In genomic region chr8:119459724-119460123, GRCm38 (mm10) we compare ENCODE assay signal across 11 mouse cellular contexts. TPM values are rescaled to one million over a fixed set of nuclear protein-coding genes. Genes with fewer than 3 reads are reported as not detected.
A peak's percentile ranks its signal among the peaks of the same experiment; 100 is the strongest.
DNase-seq lines count a peak whose midpoint lies in the region; ATAC-seq and TF ChIP-seq lines count a peak whose summit lies in the region.
"Had no signal": no experiment of that assay in that cellular context is flagged by ENCODE, and none has a peak within 500 bp of the region (broad histone marks: within the 10 kb centered on the region; RNA-seq: fewer than 3 reads in every experiment).

No protein-coding gene starts in this region.

- H3K9ac ChIP-seq in kidney, postnatal 0 days (ENCODE audit: low read depth, low read length): no peak overlapping the region
- H3K9ac ChIP-seq in embryonic facial prominence, embryonic 14.5 days (ENCODE audit: low read depth, low read length): no peak overlapping the region
- H3K9ac ChIP-seq in heart, embryonic 16.5 days (ENCODE audit: low read length): no peak overlapping the region
- no peak overlapping the region for H3K9ac ChIP-seq in midbrain, embryonic 14.5 days (replicated peaks; ENCODE audit: low read length)
- H3K9ac ChIP-seq in kidney, embryonic 14.5 days (ENCODE audit: low read depth, low read length): no peak overlapping the region
- H3K9ac ChIP-seq: embryonic facial prominence, embryonic 15.5 days; lung, embryonic 15.5 days; neural tube, embryonic 12.5 days had no signal

- no peak for ATAC-seq in kidney, postnatal 0 days (replicated peaks; ENCODE audit: low FRiP score, low read depth)
- ATAC-seq in embryonic facial prominence, embryonic 14.5 days (ENCODE audit: low read depth): peak; percentile 12; the same call in 1 of the 2 replicates
- ATAC-seq in heart, embryonic 16.5 days (replicated peaks; ENCODE audit: extremely low read depth, insufficient read depth, low FRiP score): no peak
- ATAC-seq in midbrain, embryonic 14.5 days (ENCODE audit: low FRiP score, low TSS enrichment): no peak; the same call in 1 of the 2 replicates
- ATAC-seq in kidney, embryonic 14.5 days (ENCODE audit: low FRiP score, low TSS enrichment): no peak

- no peak for TF ChIP-seq CTCF in kidney, postnatal 0 days (IDR thresholded peaks at IDR 0.05; ENCODE audit: low read depth)

- no peaks in the 10 kb centered on the region; the same call in 1 of the 2 replicates for H3K27me3 ChIP-seq in kidney, postnatal 0 days (ENCODE audit: insufficient read depth, low read length)
- H3K27me3 ChIP-seq in embryonic facial prominence, embryonic 14.5 days (replicated peaks; ENCODE audit: control insufficient read depth, insufficient read depth, low read length): 0 out of 2 replicates have a peak, but pooled peaks cover 5% of the 10 kb centered on the region
- no peaks in the 10 kb centered on the region for H3K27me3 ChIP-seq in heart, embryonic 16.5 days (ENCODE audit: control insufficient read depth, insufficient read depth, low read length)
- H3K27me3 ChIP-seq in midbrain, embryonic 14.5 days (ENCODE audit: control insufficient read depth, insufficient read depth, low read length): 0 out of 2 replicates have a peak, but pooled peaks cover 7% of the 10 kb centered on the region
- H3K27me3 ChIP-seq in kidney, embryonic 14.5 days (ENCODE audit: control insufficient read depth, insufficient read depth, low read length): peaks cover 2% of the 10 kb centered on the region; the same call in 1 of the 2 replicates
- H3K27me3 ChIP-seq: neural tube, embryonic 12.5 days had no signal

- DNase-seq in kidney, postnatal 0 days (ENCODE audit: low spot score): peak; percentile 50
- DNase-seq in kidney, postnatal 10 days: no peak
- DNase-seq in embryonic facial prominence, embryonic 14.5 days (ENCODE audit: low spot score): peak; percentile 44
- DNase-seq in midbrain, embryonic 14.5 days: peak; percentile 78
- no peak for DNase-seq in right cerebral cortex, postnatal 4 days
- DNase-seq: layer of hippocampus, postnatal 36 days had no signal

- H3K4me3 ChIP-seq in kidney, postnatal 0 days (replicated peaks; ENCODE audit: low read depth, low read length): no peak overlapping the region
- no peak overlapping the region for H3K4me3 ChIP-seq in embryonic facial prominence, embryonic 14.5 days (ENCODE audit: low read depth, low read length)
- H3K4me3 ChIP-seq in heart, embryonic 16.5 days (ENCODE audit: low read length): no peak overlapping the region
- no peak overlapping the region for H3K4me3 ChIP-seq in midbrain, embryonic 14.5 days (replicated peaks; ENCODE audit: low read depth, low read length)
- no peak overlapping the region for H3K4me3 ChIP-seq in kidney, embryonic 14.5 days (ENCODE audit: low read length)
- H3K4me3 ChIP-seq: embryonic facial prominence, embryonic 15.5 days; lung, embryonic 15.5 days; neural tube, embryonic 12.5 days had no signal

- WGBS in kidney, postnatal 0 days: 24% methylated on average over 16 of the region's 16 CpGs
- WGBS in embryonic facial prominence, embryonic 14.5 days: 56% methylated on average over 16 of the region's 16 CpGs
- 24% methylated on average over 16 of the region's 16 CpGs for WGBS in heart, embryonic 16.5 days
- WGBS in midbrain, embryonic 14.5 days: 15% methylated on average over 16 of the region's 16 CpGs
- WGBS in kidney, embryonic 14.5 days: 37% methylated on average over 16 of the region's 16 CpGs

- H3K9me3 ChIP-seq in kidney, postnatal 0 days (replicated peaks; ENCODE audit: low read length): no peaks in the 10 kb centered on the region
- H3K9me3 ChIP-seq in embryonic facial prominence, embryonic 14.5 days (ENCODE audit: control insufficient read depth, low read length): no peaks in the 10 kb centered on the region
- no peaks in the 10 kb centered on the region for H3K9me3 ChIP-seq in heart, embryonic 16.5 days (replicated peaks; ENCODE audit: control insufficient read depth, low read length)
- H3K9me3 ChIP-seq in midbrain, embryonic 14.5 days (ENCODE audit: control insufficient read depth, low read length): no peaks in the 10 kb centered on the region
- H3K9me3 ChIP-seq in kidney, embryonic 14.5 days (ENCODE audit: control insufficient read depth, low read length): no peaks in the 10 kb centered on the region
- H3K9me3 ChIP-seq: embryonic facial prominence, embryonic 15.5 days; lung, embryonic 15.5 days; neural tube, embryonic 12.5 days had no signal

- no peaks in the 10 kb centered on the region; the same call in none of the 2 replicates for H3K4me1 ChIP-seq in kidney, postnatal 0 days (replicated peaks; ENCODE audit: insufficient read depth, low read length)
- H3K4me1 ChIP-seq in embryonic facial prominence, embryonic 14.5 days (ENCODE audit: control insufficient read depth, insufficient read depth, low read length): no peaks in the 10 kb centered on the region
- peaks cover 18% of the 10 kb centered on the region for H3K4me1 ChIP-seq in heart, embryonic 16.5 days (ENCODE audit: control insufficient read depth, insufficient read depth, low read length)
- H3K4me1 ChIP-seq in midbrain, embryonic 14.5 days (ENCODE audit: control insufficient read depth, insufficient read depth, low read length): peaks cover 18% of the 10 kb centered on the region
- H3K4me1 ChIP-seq in kidney, embryonic 14.5 days (ENCODE audit: control insufficient read depth, insufficient read depth, low read length): peaks cover 10% of the 10 kb centered on the region; the same call in 1 of the 2 replicates

- H3K4me2 ChIP-seq in kidney, postnatal 0 days (ENCODE audit: low read length): no peak overlapping the region
- no peak overlapping the region for H3K4me2 ChIP-seq in embryonic facial prominence, embryonic 14.5 days (ENCODE audit: low read depth, low read length)
- H3K4me2 ChIP-seq in heart, embryonic 16.5 days (ENCODE audit: low read depth, low read length): peak overlapping the region; percentile 50
- no peak overlapping the region for H3K4me2 ChIP-seq in midbrain, embryonic 14.5 days (ENCODE audit: low read length)
- no peak overlapping the region for H3K4me2 ChIP-seq in kidney, embryonic 14.5 days (replicated peaks; ENCODE audit: low read depth, low read length)
- H3K4me2 ChIP-seq: embryonic facial prominence, embryonic 15.5 days; lung, embryonic 15.5 days; neural tube, embryonic 12.5 days had no signal

- no peaks in the 10 kb centered on the region for H3K36me3 ChIP-seq in kidney, postnatal 0 days (ENCODE audit: insufficient read depth, low read length)
- no peaks in the 10 kb centered on the region for H3K36me3 ChIP-seq in embryonic facial prominence, embryonic 14.5 days (ENCODE audit: control insufficient read depth, insufficient read depth, low read length)
- no peaks in the 10 kb centered on the region for H3K36me3 ChIP-seq in heart, embryonic 16.5 days (ENCODE audit: control insufficient read depth, insufficient read depth)
- no peaks in the 10 kb centered on the region for H3K36me3 ChIP-seq in midbrain, embryonic 14.5 days (ENCODE audit: control insufficient read depth, insufficient read depth, low read length)
- no peaks in the 10 kb centered on the region for H3K36me3 ChIP-seq in kidney, embryonic 14.5 days (ENCODE audit: control insufficient read depth, insufficient read depth, low read length)
- H3K36me3 ChIP-seq: embryonic facial prominence, embryonic 15.5 days; lung, embryonic 15.5 days; neural tube, embryonic 12.5 days had no signal

- H3K27ac ChIP-seq in kidney, postnatal 0 days: no peak overlapping the region
- H3K27ac ChIP-seq in embryonic facial prominence, embryonic 14.5 days (replicated peaks; ENCODE audit: low read depth, low read length): no peak overlapping the region
- no peak overlapping the region for H3K27ac ChIP-seq in heart, embryonic 16.5 days (ENCODE audit: low read length)
- peak overlapping the region; percentile 61 for H3K27ac ChIP-seq in midbrain, embryonic 14.5 days (replicated peaks; ENCODE audit: low read depth, low read length)
- no peak overlapping the region for H3K27ac ChIP-seq in kidney, embryonic 14.5 days (ENCODE audit: low read depth, low read length)
- H3K27ac ChIP-seq: embryonic facial prominence, embryonic 15.5 days; lung, embryonic 15.5 days; neural tube, embryonic 12.5 days had no signal

RNA-seq across cellular contexts. Expression of gene Necab2, which starts 13.2 kb away (rescaled TPM):
- polyA plus RNA-seq in kidney, postnatal 0 days (2015; fragmentation: Nextera tagmentation; extraction: Ambion mirVana): 0.61 and 0.79 TPM in 2 replicates
- polyA plus RNA-seq in embryonic facial prominence, embryonic 14.5 days (2014; fragmentation: Nextera tagmentation; extraction: Ambion mirVana): 3.2 and 3.7 TPM in 2 replicates
- polyA plus RNA-seq in heart, embryonic 16.5 days (2015; fragmentation: Nextera tagmentation; extraction: Ambion mirVana): 0.12 and 0.21 TPM in 2 replicates
- 45.7 and 56.4 TPM in 2 replicates for polyA plus RNA-seq in midbrain, embryonic 14.5 days (2014; fragmentation: Nextera tagmentation; extraction: Ambion mirVana)
- 4.6 and 5.0 TPM in 2 replicates for polyA plus RNA-seq in kidney, embryonic 14.5 days (2014; fragmentation: Nextera tagmentation; extraction: Ambion mirVana)

RNA-seq across cellular contexts. Expression of gene Osgin1, which starts 25.8 kb away (rescaled TPM):
- polyA plus RNA-seq in kidney, postnatal 0 days (2015; fragmentation: Nextera tagmentation; extraction: Ambion mirVana): 4.1 and 4.4 TPM in 2 replicates
- 1.7 and 2.1 TPM in 2 replicates for polyA plus RNA-seq in embryonic facial prominence, embryonic 14.5 days (2014; fragmentation: Nextera tagmentation; extraction: Ambion mirVana)
- polyA plus RNA-seq in heart, embryonic 16.5 days (2015; fragmentation: Nextera tagmentation; extraction: Ambion mirVana): 0.74 and 0.85 TPM in 2 replicates
- polyA plus RNA-seq in midbrain, embryonic 14.5 days (2014; fragmentation: Nextera tagmentation; extraction: Ambion mirVana): 0.26 TPM in 1 of 2 replicates, not detected in the other
- polyA plus RNA-seq in kidney, embryonic 14.5 days (2014; fragmentation: Nextera tagmentation; extraction: Ambion mirVana): 0.71 and 1.2 TPM in 2 replicates

RNA-seq across cellular contexts. Expression of gene Slc38a8, which starts 41.8 kb away (rescaled TPM):
- polyA plus RNA-seq in kidney, postnatal 0 days (2015; fragmentation: Nextera tagmentation; extraction: Ambion mirVana): 0.06 TPM in 1 of 2 replicates, not detected in the other
- 0.17 TPM in 1 of 2 replicates, not detected in the other for polyA plus RNA-seq in embryonic facial prominence, embryonic 14.5 days (2014; fragmentation: Nextera tagmentation; extraction: Ambion mirVana)
- not detected in 2 replicates for polyA plus RNA-seq in heart, embryonic 16.5 days (2015; fragmentation: Nextera tagmentation; extraction: Ambion mirVana)
- not detected in 2 replicates for polyA plus RNA-seq in midbrain, embryonic 14.5 days (2014; fragmentation: Nextera tagmentation; extraction: Ambion mirVana)
- polyA plus RNA-seq in kidney, embryonic 14.5 days (2014; fragmentation: Nextera tagmentation; extraction: Ambion mirVana): not detected in 2 replicates
- polyA plus RNA-seq: lung, embryonic 15.5 days; neural tube, embryonic 12.5 days had no signal

Comparison
In these comparisons a context has a peak if more than half of its experiments do, and no peak if none do; other contexts are left out.
1. DNase-seq: peak in kidney, postnatal 0 days (single experiment), embryonic facial prominence, embryonic 14.5 days (single experiment) and midbrain, embryonic 14.5 days (single experiment); none in kidney, postnatal 10 days (single experiment) and right cerebral cortex, postnatal 4 days (single experiment).